14 mouse cellular contexts compared by ENCODE assay signal in the genomic region with DNA sequence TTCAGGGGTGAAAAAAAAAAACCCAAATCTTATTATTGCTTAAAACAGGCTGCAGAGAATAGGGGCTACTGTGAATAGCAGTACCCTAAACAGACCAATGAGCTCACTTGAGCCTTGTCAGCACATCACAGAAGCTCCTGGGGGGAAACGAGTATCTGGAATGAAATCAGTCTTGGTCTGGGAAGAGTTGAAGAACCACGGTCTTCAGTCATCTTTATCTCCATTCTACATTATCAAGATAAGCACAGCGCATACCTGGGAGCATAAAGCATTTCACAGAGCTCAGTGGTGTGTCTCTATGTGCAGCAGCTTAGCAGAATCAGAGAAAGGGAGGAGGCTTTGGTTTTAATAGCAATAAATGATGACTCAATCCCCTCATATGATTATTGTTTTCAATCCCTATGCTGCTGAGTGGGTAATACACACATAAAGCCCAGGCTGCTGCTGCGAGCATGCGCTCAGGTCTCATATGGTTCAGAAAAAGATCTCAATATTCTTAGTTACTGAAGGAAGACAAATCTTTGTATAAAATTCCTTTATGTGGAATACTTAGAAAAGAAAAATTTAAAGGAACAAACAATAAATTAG.
DNase-seq lines count a peak whose midpoint lies in the region; ATAC-seq and TF ChIP-seq lines count a peak whose summit lies in the region.
"Had no signal": no experiment of that assay in that cellular context is flagged by ENCODE, and none has a peak within 500 bp of the region (broad histone marks: within the 10 kb centered on the region; RNA-seq: fewer than 3 reads in every experiment).

No protein-coding gene starts in this region.

- H3K27me3 ChIP-seq in hindbrain, embryonic 11.5 days (ENCODE audit: control insufficient read depth, insufficient read depth, low read length): no peaks in the 10 kb centered on the region
- H3K27me3 ChIP-seq in midbrain, embryonic 16.5 days (ENCODE audit: control insufficient read depth, insufficient read depth, low read depth, low read length): no peaks in the 10 kb centered on the region
- H3K27me3 ChIP-seq in intestine, embryonic 16.5 days (replicated peaks; ENCODE audit: control insufficient read depth, insufficient read depth, low read length): no peaks in the 10 kb centered on the region
- H3K27me3 ChIP-seq: heart, embryonic 15.5 days; stomach, embryonic 15.5 days had no signal

- WGBS in hindbrain, embryonic 11.5 days: 71% methylated on average over 5 of the region's 5 CpGs
- WGBS in midbrain, embryonic 16.5 days: 41% methylated on average over 5 of the region's 5 CpGs
- 49% methylated on average over 5 of the region's 5 CpGs for WGBS in intestine, embryonic 16.5 days

- DNase-seq in heart, adult 11 months: peak; percentile 53
- no peak for DNase-seq in heart, adult 9 months (ENCODE audit: low spot score in 2 of 2)
- no peak for DNase-seq in hindbrain, embryonic 11.5 days (ENCODE audit: low spot score)
- DNase-seq in urinary bladder, postnatal 14 days (ENCODE audit: low spot score): no peak
- DNase-seq in Muller cell, postnatal 12 days (ENCODE audit: inconsistent ontology term): no peak
- DNase-seq: gastrocnemius, postnatal 25 days; kidney, postnatal 36 days; liver had no signal

- H3K4me3 ChIP-seq in cortical plate, adult 2 months (ENCODE audit: insufficient read depth, low read length): no peak overlapping the region
- no peak overlapping the region for H3K4me3 ChIP-seq in hindbrain, embryonic 11.5 days (ENCODE audit: low read depth, low read length)
- no peak overlapping the region for H3K4me3 ChIP-seq in midbrain, embryonic 16.5 days (ENCODE audit: low read depth, low read length)
- no peak overlapping the region for H3K4me3 ChIP-seq in intestine, embryonic 16.5 days (ENCODE audit: low read length)
- H3K4me3 ChIP-seq: heart, embryonic 15.5 days; stomach, embryonic 15.5 days had no signal

- peaks cover 9% of the 10 kb centered on the region for H3K4me1 ChIP-seq in cortical plate, adult 2 months (ENCODE audit: control insufficient read depth, insufficient read depth, low read length)
- no peaks in the 10 kb centered on the region for H3K4me1 ChIP-seq in hindbrain, embryonic 11.5 days (replicated peaks; ENCODE audit: control insufficient read depth, insufficient read depth, low read length)
- H3K4me1 ChIP-seq in midbrain, embryonic 16.5 days (ENCODE audit: control insufficient read depth, insufficient read depth, low read length): peaks cover 10% of the 10 kb centered on the region
- peaks cover 7% of the 10 kb centered on the region for H3K4me1 ChIP-seq in intestine, embryonic 16.5 days (ENCODE audit: control insufficient read depth, insufficient read depth, low read length)

- TF ChIP-seq CTCF in cortical plate, adult 2 months (IDR thresholded peaks at IDR 0.05; ENCODE audit: extremely low read depth, insufficient read depth, low read length): no peak

- no peaks in the 10 kb centered on the region for H3K9me3 ChIP-seq in hindbrain, embryonic 11.5 days (ENCODE audit: control insufficient read depth, low read length)
- H3K9me3 ChIP-seq in midbrain, embryonic 16.5 days (replicated peaks; ENCODE audit: control insufficient read depth, low read length, poor library complexity, severe bottlenecking): no peaks in the 10 kb centered on the region
- no peaks in the 10 kb centered on the region for H3K9me3 ChIP-seq in intestine, embryonic 16.5 days (ENCODE audit: control insufficient read depth, low read length)
- H3K9me3 ChIP-seq: heart, embryonic 15.5 days; stomach, embryonic 15.5 days had no signal

- H3K36me3 ChIP-seq in hindbrain, embryonic 11.5 days (ENCODE audit: control insufficient read depth, insufficient read depth, low read length): no peaks in the 10 kb centered on the region
- H3K36me3 ChIP-seq in midbrain, embryonic 16.5 days (ENCODE audit: control insufficient read depth, insufficient read depth, low read length): no peaks in the 10 kb centered on the region
- no peaks in the 10 kb centered on the region for H3K36me3 ChIP-seq in intestine, embryonic 16.5 days (ENCODE audit: control insufficient read depth, insufficient read depth, low read length)
- H3K36me3 ChIP-seq: heart, embryonic 15.5 days; stomach, embryonic 15.5 days had no signal

- 0 out of 2 replicates have a peak, but pooled peaks have one; percentile 47 for ATAC-seq in hindbrain, embryonic 11.5 days (ENCODE audit: low FRiP score)
- peak; percentile 61 for ATAC-seq in midbrain, embryonic 16.5 days
- ATAC-seq in intestine, embryonic 16.5 days: no peak

- no peak overlapping the region for H3K9ac ChIP-seq in hindbrain, embryonic 11.5 days (ENCODE audit: low read depth, low read length)
- 0 out of 2 replicates have a peak overlapping the region, but pooled peaks have one; percentile 4 for H3K9ac ChIP-seq in midbrain, embryonic 16.5 days (ENCODE audit: low read depth, low read length)
- no peak overlapping the region for H3K9ac ChIP-seq in intestine, embryonic 16.5 days (ENCODE audit: low read depth, low read length)
- H3K9ac ChIP-seq: heart, embryonic 15.5 days; lung, embryonic 14.5 days; stomach, embryonic 15.5 days had no signal

- no peak for TF ChIP-seq POLR2A in cortical plate, adult 2 months (IDR thresholded peaks at IDR 0.05; ENCODE audit: extremely low read depth, insufficient read depth, low read length)

- peak overlapping the region; percentile 88; the same call in 1 of the 2 replicates for H3K27ac ChIP-seq in cortical plate, adult 2 months (ENCODE audit: insufficient read depth, low read length)
- H3K27ac ChIP-seq in hindbrain, embryonic 11.5 days (ENCODE audit: low read depth, low read length): peak overlapping the region; percentile 42; the same call in 1 of the 2 replicates
- H3K27ac ChIP-seq in midbrain, embryonic 16.5 days (ENCODE audit: low read length): peak overlapping the region; percentile 36
- H3K27ac ChIP-seq in intestine, embryonic 16.5 days (ENCODE audit: low read length): no peak overlapping the region
- H3K27ac ChIP-seq: heart, embryonic 15.5 days; stomach, embryonic 15.5 days had no signal

- H3K4me2 ChIP-seq in hindbrain, embryonic 11.5 days (replicated peaks; ENCODE audit: low read depth, low read length): no peak overlapping the region
- H3K4me2 ChIP-seq in midbrain, embryonic 16.5 days (ENCODE audit: low read length): 0 out of 2 replicates have a peak overlapping the region, but pooled peaks have one; percentile 2
- no peak overlapping the region for H3K4me2 ChIP-seq in intestine, embryonic 16.5 days (ENCODE audit: low read depth, low read length)
- H3K4me2 ChIP-seq: heart, embryonic 15.5 days; lung, embryonic 14.5 days; stomach, embryonic 15.5 days had no signal
